Mouse (Mus musculus): ENCODE results near the gene A630001G21Rik.
A peak's percentile ranks its signal among the peaks of the same experiment; 100 is the strongest.
"Not testable (repeated sequence)": the region's sequence is repeated elsewhere in the genome, so short reads cannot be mapped to it uniquely, and the experiment has no call there.

A630001G21Rik gene

GRCm38 (mm10) chr1:85778436-85778835, at the start of gene A630001G21Rik:
Gene A630001G21Rik, minus strand, starts transcription at chr1:85778643.
- DNase-seq = no peak

DNA sequence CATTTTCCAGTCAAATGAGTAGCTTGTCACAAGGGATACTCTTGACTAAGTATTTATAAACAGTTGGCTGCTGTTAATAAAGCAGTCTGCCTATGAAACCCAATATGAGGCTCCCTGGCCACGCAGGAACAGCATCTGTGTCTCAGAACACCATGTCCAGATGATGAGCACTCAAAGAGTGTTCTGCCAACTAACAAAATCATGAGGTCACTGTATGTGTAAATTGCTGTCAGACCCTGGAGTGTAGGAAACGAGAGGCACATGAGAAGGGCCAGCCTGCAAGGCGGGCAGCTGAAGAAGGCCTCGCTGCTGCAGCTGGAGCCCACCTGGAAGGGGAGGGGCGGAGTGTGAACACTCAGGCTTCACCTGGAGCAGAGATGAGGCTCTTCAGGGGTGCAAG, 48.7 kb upstream of the A630001G21Rik start:
- DNase-seq = no peak

DNA sequence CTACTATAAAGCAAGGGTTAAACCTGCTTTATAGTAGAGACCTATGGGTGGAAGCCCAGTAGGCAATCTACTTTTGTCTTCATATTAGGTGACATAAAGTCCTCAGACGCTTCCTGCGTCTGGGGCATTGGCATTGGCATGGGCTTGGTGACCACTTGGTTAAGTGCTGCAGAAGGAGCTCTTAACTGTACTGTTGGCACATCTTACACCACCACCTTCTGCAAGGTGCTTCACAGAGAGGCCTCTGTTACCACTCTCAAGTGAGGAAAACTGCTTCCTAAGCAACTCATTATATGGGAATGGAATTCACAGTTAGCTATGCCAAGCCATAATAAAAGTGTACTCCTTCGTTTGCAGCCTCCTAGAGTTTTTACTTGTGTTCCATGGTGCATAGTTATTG, 46.5 kb upstream of the A630001G21Rik start:
- no peak for DNase-seq

GRCm38 (mm10) chr1:85822239-85822638, 43.8 kb upstream of the A630001G21Rik start:
- peak; percentile 55 for DNase-seq

GRCm38 (mm10) chr1:85819695-85820094, 41.3 kb upstream of the A630001G21Rik start:
- DNase-seq = no peak

DNA sequence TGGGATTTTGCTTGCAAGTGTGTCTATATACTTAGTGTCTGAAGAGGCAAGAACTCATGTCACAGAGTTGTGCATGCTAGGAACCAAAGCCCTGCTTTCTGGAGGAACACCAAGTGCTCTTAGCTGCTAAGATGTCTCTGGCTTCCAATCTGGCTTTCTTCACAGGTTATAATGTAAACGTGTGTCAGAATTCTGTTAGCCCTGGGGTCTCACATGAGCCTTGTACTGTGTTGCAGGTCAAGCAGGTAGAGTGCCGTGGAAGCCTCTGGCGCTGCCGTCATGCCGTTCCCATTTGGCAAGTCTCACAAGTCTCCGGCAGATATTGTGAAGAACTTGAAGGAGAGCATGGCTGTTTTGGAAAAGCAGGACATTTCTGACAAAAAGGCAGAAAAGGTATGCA, 39.7 kb upstream of the A630001G21Rik start:
- no peak for DNase-seq

GRCm38 (mm10) chr1:85814213-85814612, 35.8 kb upstream of the A630001G21Rik start:
- DNase-seq = not testable (repeated sequence)

DNA sequence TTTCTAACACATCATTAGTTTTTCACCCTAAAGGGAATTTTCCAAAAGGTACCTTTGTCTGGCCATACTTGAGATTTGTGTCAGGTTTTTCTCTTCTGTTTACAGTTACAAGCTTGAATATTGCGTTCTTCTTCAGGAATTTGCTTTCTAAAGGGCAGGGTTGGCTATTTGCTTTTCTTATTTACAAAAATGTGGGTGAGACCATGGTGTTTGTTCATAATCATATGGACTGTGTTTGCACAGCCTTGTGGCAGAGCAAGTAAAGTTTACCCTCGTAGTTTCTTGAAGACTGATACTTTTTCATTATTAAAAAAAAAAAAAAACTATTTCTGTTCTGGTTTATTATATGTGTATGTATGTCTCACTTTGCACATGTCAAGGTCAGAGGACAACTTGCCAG, 32.3 kb upstream of the A630001G21Rik start:
- no peak for DNase-seq

DNA sequence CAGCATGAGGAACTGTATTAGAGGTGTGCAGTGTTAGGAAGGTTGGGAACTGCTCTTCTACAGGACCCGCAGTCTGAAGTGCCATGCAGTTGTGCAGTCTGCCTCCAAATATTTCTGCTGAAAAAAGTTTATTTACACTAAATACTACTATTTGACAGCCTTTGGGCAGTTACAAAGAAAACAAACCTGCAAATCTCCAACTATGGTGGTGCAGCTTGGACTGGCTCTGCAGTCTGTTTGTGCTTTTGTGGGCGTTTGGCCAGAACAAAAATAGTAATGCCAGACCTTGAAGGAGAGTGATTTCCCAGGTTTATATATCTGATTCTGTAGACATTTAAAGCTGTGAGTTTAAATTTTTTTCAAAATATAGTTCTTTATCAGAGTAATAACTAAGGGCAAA, 31.9 kb upstream of the A630001G21Rik start:
- DNase-seq = no peak

DNA sequence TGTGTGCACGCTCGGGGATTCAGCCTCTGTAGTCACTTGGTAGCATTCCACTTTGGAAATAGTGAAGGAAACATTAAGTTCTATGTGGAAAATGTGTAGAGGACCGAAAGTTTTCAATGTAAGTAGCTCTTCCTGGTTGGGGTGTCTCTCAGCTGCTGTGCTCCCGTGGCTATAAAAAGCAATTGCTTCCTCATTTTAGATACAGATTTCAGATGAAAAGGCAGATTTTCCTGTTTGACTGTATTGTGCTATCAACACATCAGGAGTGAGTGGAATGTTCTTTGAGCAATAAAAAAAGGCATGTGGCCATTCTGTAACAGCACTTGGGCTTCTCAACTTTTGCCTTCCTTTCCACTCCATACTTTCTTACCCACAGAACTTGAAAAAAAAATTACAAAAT, 30.8 kb upstream of the A630001G21Rik start:
- DNase-seq = no peak

- no peak for DNase-seq
Observed at GRCm38 (mm10) chr1:85804551-85804950, 26.1 kb upstream of the A630001G21Rik start.

DNA sequence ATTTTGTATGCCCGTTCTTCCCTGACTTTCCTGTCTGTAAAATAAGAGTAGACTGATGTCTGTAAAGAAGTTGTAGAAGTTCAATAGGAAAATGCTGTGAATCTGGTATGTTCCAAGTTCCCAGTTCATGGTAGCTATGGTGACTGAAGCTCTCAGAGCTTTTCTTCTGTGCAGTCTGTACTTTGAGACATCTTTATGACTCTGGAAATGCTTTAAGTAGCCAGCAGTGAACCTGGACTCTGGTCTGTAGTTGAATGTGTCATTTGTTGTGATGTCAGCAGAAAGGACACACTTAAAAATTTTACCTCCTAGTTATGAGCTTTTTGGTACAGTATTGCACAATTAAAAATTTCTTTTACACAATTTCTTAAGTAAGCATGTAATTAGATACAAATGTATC, 24.1 kb upstream of the A630001G21Rik start:
- DNase-seq = no peak

- DNase-seq = no peak
Observed at GRCm38 (mm10) chr1:85799776-85800175, 21.3 kb upstream of the A630001G21Rik start.

DNA sequence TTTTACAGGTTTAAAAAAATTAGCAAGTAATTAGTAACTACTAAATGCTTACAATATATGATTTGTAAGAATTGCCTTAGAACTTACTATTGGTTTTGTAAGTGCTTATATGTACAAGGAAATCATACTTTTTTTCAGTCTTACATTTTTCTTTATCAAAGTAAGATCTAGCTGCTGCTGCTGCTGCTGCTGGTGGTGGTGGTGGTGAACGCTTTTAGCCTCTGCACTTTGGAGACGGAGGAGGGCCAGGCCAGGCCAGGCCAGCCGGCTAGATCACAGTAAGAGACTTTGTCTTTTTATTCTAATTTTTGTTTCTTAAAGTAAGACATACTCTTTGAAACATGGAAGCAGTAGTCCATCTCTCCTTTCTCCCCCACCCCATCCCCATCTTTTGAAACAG, 16.8 kb upstream of the A630001G21Rik start:
- no peak for DNase-seq

GRCm38 (mm10) chr1:85794106-85794771, 15.8 kb upstream of the A630001G21Rik start:
- DNase-seq = peak; percentile 5

- peak; percentile 87 for DNase-seq
Observed at GRCm38 (mm10) chr1:85793208-85794105, 15.0 kb upstream of the A630001G21Rik start, which contains the start of gene Cab39. Gene Cab39, plus strand, starts transcription at chr1:85793441.

DNA sequence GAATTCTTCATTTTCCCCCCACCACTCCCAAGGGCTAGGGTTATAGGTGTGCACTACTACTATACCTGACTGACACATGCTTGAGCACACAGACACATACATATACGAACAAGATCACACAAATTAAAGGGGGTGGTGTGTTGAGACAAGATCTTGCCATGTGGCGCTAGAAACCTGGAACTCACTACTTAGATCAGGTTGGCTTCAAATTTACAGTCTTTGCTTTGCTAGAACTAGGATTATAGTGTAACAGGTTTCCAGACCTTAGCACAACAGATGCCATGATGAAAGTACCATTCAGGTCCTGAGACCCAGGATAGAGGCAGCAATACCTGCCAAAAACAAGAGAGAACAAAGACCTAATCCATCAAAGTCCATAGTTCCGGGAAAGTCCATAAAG, 13.0 kb upstream of the A630001G21Rik start:
- DNase-seq = no peak

DNA sequence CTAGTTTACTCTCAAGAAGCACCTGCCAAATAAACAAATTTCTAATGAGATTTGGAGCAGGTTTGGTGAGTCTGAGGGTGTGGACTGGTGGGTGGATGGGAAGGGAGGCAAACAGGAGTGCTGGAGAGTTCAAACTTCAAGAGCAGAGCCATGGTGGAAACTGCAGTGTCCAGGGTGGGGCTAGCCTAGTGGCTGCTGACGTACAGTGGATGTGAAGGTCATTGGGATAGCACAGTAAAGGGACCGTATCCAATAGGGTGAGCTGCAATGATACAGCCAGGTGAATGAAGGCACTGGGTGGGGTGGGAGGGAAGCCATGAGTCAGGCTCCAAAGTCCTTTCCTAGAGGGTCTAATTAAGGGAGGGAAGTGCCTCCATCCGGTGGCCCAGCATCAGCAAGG, 12.1 kb upstream of the A630001G21Rik start:
- DNase-seq = no peak

- no peak for DNase-seq
Observed at GRCm38 (mm10) chr1:85779428-85780180, 1.2 kb upstream of the A630001G21Rik start.

- no peak for DNase-seq
Observed at GRCm38 (mm10) chr1:85779012-85779411, 569 bp upstream of the A630001G21Rik start.

DNA sequence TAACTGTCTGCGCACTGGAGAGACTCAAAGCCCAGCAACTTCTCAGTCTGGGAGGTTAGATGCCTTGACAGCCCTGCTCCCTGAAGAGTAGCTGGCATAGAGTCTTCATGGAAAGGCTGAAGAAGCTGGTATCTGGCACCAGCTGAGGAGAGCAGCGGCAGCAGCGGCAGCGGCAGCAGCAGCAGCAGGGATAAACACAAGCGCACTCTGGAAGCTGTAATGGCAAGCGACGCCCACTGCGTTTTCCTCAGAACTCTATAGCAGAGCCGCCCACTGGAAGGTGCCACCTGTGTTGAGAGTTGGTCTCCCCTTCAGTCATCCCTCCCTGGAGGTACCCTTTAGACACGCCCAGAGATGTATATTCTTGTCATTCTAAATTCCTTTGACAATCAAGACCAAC, 2.3 kb downstream of the A630001G21Rik start:
- DNase-seq = no peak

- DNase-seq = no peak
Observed at GRCm38 (mm10) chr1:85775136-85775535, 3.3 kb downstream of the A630001G21Rik start.

DNA sequence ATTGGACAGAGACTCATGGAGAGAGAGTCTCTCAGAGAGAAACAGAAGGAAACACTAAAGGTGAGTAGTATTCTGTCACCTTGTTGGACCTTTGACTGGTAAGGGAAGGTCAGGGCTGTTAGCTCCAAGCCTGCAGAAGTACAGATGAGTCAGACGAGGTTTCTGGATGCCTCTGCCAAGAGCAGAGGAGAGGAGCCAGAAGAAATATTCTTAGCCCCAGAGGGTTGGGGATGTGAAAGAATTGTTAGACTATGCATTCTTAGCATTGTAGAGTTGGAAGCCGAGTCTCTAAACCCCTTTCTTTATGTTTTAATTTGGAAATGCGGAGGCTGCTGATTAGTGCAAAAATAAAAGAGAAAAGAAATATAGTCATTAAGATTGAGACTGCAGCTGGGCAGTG, 6.5 kb downstream of the A630001G21Rik start:
- no peak for DNase-seq

All from layer of hippocampus, adult 9-11 months (tissue).